Mouse (Mus musculus): ENCODE results near the gene Olfr556.
"Not testable (repeated sequence)": the region's sequence is repeated elsewhere in the genome, so short reads cannot be mapped to it uniquely, and the experiment has no call there.

The Olfr556 gene

GRCm38 (mm10) chr7:102664599-102664998 is at the start of gene Olfr556:
TSS of gene Olfr556 (plus strand) at chr7:102664899.
- DNase-seq (ENCODE audit: low spot score): no peak

GRCm38 (mm10) chr7:102618118-102618517 is 46.6 kb upstream of the Olfr556 start, which contains the start of gene Olfr553:
TSS of gene Olfr553 (minus strand) at chr7:102618218.
- DNase-seq (ENCODE audit: low spot score): no peak

DNA sequence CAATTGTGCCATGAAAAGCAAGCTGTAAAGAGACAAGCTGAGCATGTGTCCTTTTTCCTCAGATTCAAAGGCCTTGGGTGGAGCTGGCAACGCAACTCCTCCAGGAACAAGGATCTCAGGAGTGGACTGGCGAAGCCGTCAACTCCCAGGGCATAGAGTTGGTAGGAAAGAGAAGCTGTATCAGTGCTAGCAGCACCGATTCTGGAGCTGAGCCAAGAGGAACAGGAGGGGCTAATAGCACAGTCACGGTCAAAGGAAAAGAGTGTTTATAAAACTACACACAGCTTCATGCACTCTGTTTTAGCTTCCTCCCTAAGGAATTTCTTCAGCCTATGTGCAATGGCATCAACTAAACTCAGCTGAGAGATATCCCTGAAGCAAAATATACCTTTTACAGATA is 45.1 kb upstream of the Olfr556 start:
- no peak for DNase-seq (ENCODE audit: low spot score)

DNA sequence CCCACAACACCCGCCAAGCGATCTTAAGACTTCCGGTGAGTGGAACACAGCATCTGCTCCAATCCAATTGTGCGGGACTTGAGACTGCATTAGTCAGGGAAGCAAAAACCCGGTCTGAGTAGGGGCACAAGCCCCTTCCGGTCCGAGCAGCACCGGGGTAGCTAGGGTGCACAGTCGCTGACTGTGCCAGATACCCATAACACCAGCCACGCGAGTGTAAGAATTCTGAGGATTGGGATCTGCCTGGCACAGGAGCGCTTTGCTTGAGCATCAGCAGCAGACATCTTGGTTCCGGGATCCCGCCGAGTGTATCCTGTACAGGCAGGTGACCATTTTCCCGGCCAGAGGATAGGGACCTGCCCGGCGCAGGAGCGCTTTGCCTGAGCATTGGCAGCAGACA is 44.3 kb upstream of the Olfr556 start:
- not testable (repeated sequence) for DNase-seq (ENCODE audit: low spot score)

DNA sequence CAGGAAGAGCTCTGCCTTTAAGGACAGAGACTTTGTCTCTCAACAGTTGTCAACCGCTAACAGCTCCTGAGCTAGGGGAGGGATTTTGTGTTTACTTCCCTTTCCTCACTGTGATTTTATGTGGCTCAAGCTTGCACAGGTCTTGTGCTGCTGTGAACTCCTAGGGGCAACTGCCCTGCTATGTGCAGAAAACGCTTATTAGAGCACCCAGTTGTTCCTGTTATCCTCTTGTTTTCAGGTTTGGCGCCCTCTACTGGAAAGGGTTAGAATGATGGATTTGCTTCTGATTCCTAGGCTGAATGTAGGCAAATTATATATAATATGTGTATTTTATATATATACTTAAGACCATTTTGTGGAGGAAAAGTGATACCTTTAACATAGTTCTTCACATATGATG is 28.0 kb upstream of the Olfr556 start:
- DNase-seq (ENCODE audit: low spot score): peak; percentile 50

DNA sequence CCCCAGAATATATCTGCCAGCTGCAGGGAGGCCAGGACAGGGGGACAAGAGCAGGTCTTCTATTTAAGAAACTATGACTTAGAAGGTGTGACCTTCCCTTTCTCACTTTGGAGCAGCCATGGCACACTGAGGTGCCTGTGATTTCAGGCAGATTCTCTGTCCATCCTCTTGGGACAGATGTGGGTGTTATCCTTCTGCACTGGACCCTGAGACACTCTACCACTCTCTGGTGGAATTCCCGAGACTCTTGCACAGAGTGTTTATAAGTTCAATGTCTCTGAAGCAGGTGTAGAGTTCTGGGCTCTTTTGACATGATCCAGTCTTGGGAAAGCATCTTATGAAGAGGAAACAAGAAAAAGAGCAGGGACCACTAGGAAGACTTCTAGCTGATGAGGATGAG is 26.6 kb upstream of the Olfr556 start, which contains the start of gene Olfr554:
Gene Olfr554, plus strand, starts transcription at position 301 of the 400 bp plus-strand sequence.
- DNase-seq (ENCODE audit: low spot score): no peak

GRCm38 (mm10) chr7:102644945-102645344 is 19.8 kb upstream of the Olfr556 start:
- not testable (repeated sequence) for DNase-seq (ENCODE audit: low spot score)

DNA sequence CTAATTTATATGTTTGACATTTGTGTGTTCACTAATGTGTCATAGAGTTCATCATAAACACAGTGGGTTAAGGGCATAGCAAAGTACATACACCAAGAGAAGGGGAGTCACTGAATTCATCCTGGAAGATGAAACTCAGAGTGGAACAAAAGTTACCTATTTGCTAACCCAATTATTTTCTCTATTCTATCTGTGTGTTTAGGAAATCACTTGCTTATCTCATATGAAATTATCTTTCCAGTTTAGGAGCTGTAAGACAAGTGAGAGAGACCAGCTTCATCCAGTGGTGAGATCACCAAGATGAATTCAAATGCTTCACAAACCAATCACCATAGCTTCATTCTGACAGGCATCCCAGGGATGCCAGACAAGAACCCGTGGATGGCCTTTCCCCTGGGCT is 6.2 kb upstream of the Olfr556 start, which contains the start of gene Olfr555:
Gene Olfr555, plus strand, starts transcription at position 301 of the 400 bp plus-strand sequence.
- no peak for DNase-seq (ENCODE audit: low spot score)

GRCm38 (mm10) chr7:102665378-102665777 is 679 bp downstream of the Olfr556 start:
- DNase-seq (ENCODE audit: low spot score): peak; percentile 43

GRCm38 (mm10) chr7:102676225-102676624 is 11.5 kb downstream of the Olfr556 start:
- no peak for DNase-seq (ENCODE audit: low spot score)

GRCm38 (mm10) chr7:102681916-102682315 is 17.2 kb downstream of the Olfr556 start:
- DNase-seq (ENCODE audit: low spot score): no peak

- peak; percentile 97 for DNase-seq (ENCODE audit: low spot score)
Observed at GRCm38 (mm10) chr7:102686944-102687501, 22.3 kb downstream of the Olfr556 start, which contains the start of gene Trim68. TSS of gene Trim68 (minus strand) at chr7:102687327.

GRCm38 (mm10) chr7:102695358-102696125 is 30.8 kb downstream of the Olfr556 start, which contains the start of gene Olfr557:
TSS of gene Olfr557 (plus strand) at chr7:102695910.
- peak; percentile 71 for DNase-seq (ENCODE audit: low spot score)

GRCm38 (mm10) chr7:102698461-102698860 is 33.8 kb downstream of the Olfr556 start:
- no peak for DNase-seq (ENCODE audit: low spot score)

DNA sequence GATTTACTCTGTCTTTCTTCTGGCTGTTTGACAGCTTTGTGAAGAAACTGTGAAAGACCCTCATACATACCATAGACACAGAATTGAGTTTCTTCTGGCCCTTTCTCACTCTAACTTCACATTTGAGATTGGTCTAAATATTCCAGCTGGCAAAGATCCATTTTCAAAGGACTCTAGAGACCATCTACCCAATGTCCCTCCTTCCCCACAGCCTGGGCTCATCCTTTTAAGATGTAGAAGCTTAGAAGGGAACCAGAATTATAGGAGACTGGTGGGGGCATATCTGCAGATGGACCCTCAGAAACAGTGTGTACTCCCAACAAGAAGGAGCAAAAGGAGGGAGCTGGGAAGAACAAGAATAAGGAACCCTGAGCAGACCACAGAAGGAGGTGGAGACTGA is 37.2 kb downstream of the Olfr556 start, which contains the start of gene Olfr558:
Gene Olfr558, plus strand, starts transcription at position 301 of the 400 bp plus-strand sequence.
- DNase-seq (ENCODE audit: low spot score): no peak

DNA sequence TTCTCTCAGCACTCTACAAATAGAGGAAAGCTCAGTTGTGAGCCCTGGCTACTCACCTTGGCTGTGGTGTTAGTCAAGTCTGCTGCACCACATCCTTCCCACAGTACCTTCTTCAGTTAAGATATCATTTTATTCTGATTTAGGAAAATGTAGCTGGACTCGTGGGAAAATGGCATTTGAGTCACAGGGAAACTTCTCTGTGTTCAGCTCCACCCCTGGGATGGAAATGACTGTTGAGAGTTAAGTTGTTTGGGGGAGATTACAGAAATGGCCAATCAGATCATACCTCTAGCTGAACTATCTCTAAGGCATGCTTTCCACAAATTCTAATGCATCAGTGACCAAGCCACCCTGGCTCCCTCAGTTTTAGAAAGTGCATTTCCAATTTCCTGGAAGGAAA is 54.3 kb downstream of the Olfr556 start, which contains the start of gene Olfr33:
Gene Olfr33, minus strand, starts transcription at position 101 of the 400 bp plus-strand sequence.
- DNase-seq (ENCODE audit: low spot score): no peak

Measured in embryo, embryonic 10 days (tissue).